Mouse (Mus musculus): Measurements from ENCODE around the gene Nhs. TPM values are rescaled to one million over a fixed set of nuclear protein-coding genes. Genes with fewer than 3 reads are reported as not detected.

The Nhs gene
- polyA plus RNA-seq, 1 experiment: 0.13 TPM

DNA sequence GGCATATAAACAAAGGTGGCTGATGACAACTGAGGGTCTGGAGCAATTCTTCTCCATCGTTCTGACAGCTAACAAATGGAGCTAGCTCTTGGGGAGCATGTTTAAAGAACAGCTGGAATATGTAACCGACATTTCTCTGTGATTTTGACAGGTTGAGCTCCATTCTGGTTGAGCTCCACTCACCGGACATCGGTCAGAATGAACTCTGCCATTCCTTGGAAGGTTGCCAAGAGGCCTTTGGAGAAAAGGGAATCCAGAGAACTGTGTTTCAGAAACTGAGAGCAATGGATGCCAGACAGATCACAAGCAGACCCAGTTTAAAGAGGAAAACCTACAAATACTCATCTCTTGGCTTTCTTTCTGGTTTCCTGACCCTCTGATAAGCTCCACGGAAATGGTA lies 46.3 kb downstream of the Nhs start:
- H3K79me3 ChIP-seq (ENCODE audit: low read depth): no peaks in the 10 kb centered on the region
- H3K36me3 ChIP-seq (ENCODE audit: control insufficient read depth, insufficient read depth): no peaks in the 10 kb centered on the region
- H3K27me3 ChIP-seq (ENCODE audit: control insufficient read depth, insufficient read depth, insufficient read length): no peaks in the 10 kb centered on the region
- no peak overlapping the region for H3ac ChIP-seq (ENCODE audit: control insufficient read depth, insufficient read length, low read depth)
- no peak for TF ChIP-seq MYOG (IDR thresholded peaks at IDR 0.05; ENCODE audit: control insufficient read depth, extremely low read depth, insufficient read length)
- TF ChIP-seq FOSL1 (IDR thresholded peaks at IDR 0.05; ENCODE audit: insufficient read depth, low read length, poor library complexity, severe bottlenecking): no peak
- no peak for TF ChIP-seq CEBPB (IDR thresholded peaks at IDR 0.05; ENCODE audit: low read depth)
- no peak for TF ChIP-seq MAX (IDR thresholded peaks at IDR 0.05)
- TF ChIP-seq CTCF (IDR thresholded peaks at IDR 0.05; ENCODE audit: control insufficient read depth, insufficient read depth, insufficient read length): no peak
- no peak for TF ChIP-seq MYOD1 (IDR thresholded peaks at IDR 0.05; ENCODE audit: control insufficient read depth, insufficient read length, low read depth)
- no peak for TF ChIP-seq USF1 (IDR thresholded peaks at IDR 0.05; ENCODE audit: low read depth)
- no peak overlapping the region for H3K4me3 ChIP-seq (ENCODE audit: insufficient read depth, poor library complexity, severe bottlenecking)
- no peaks in the 10 kb centered on the region for H3K79me2 ChIP-seq (ENCODE audit: control insufficient read depth, insufficient read depth)

DNA sequence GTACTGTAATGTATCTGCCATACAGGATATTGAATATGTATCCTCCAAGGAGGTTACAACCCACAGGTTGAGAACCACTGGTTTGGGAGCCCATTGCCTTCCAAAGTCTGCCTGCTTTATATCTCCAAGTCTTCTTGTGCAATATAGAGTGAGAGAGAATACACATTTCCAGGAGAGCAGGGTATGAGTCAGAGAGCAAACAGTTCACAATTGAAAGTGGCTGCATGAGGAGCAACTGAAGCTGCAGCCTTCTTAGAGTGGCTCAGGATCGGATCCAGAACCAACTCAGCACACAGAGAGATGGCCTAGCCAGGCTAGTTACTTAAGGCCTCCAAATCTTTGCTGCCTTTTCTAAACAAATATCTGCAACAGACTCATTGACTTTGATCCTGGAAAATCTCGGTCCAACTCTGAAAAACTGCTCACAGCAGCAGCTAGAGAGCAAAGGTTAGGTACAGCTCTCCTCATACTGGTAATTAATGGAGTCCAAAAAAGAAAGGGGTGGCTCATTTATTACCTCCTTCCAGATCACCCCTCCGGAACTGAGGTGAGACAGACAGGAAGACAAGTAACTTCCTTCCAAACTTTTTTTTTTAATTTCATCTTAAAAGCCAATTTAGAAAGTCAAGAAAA lies 56.6 kb downstream of the Nhs start:
- Histone ChIP-seq H3K79me3 (ENCODE audit: low read depth) (no peaks in the 10 kb centered on the region), H3K4me3 (ENCODE audit: insufficient read depth, poor library complexity, severe bottlenecking) (no peak overlapping the region), H3K79me2 (ENCODE audit: control insufficient read depth, insufficient read depth) (no peaks in the 10 kb centered on the region), H3K27me3 (ENCODE audit: control insufficient read depth, insufficient read depth, insufficient read length) (no peaks in the 10 kb centered on the region), H3ac (ENCODE audit: control insufficient read depth, insufficient read length, low read depth) (no peak overlapping the region), H3K36me3 (ENCODE audit: control insufficient read depth, insufficient read depth) (no peaks in the 10 kb centered on the region)
- TF ChIP-seq MYOG (IDR thresholded peaks at IDR 0.05; ENCODE audit: control insufficient read depth, extremely low read depth, insufficient read length) (no peak), MAX (IDR thresholded peaks at IDR 0.05) (no peak), USF1 (IDR thresholded peaks at IDR 0.05; ENCODE audit: low read depth) (no peak), CTCF (IDR thresholded peaks at IDR 0.05; ENCODE audit: control insufficient read depth, insufficient read depth, insufficient read length) (no peak), CEBPB (IDR thresholded peaks at IDR 0.05; ENCODE audit: low read depth) (no peak), MYOD1 (IDR thresholded peaks at IDR 0.05; ENCODE audit: control insufficient read depth, insufficient read length, low read depth) (no peak), FOSL1 (IDR thresholded peaks at IDR 0.05; ENCODE audit: insufficient read depth, low read length, poor library complexity, severe bottlenecking) (no peak)

DNA sequence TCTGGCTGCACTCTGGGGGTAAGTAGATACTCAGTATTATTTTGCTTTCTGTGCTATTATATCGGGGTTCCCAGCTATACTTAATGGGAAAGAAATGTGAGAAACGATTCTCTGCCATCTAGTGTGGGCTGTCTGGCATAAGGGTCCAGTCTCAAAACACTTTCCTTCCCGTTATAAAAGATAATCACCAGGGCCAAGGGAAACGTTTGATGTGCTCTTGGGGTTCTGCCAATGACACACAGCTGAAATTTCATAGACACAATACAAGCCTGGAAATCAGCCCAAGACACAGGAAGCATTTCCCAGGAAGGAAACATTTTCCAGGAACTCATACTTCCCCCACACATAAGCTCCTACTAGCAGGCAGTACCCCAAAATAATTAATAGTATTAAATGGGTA lies 61.2 kb downstream of the Nhs start:
- Histone ChIP-seq H3K79me2 (ENCODE audit: control insufficient read depth, insufficient read depth) (no peaks in the 10 kb centered on the region), H3ac (ENCODE audit: control insufficient read depth, insufficient read length, low read depth) (no peak overlapping the region), H3K79me3 (ENCODE audit: low read depth) (no peaks in the 10 kb centered on the region), H3K4me3 (ENCODE audit: insufficient read depth, poor library complexity, severe bottlenecking) (no peak overlapping the region), H3K36me3 (ENCODE audit: control insufficient read depth, insufficient read depth) (no peaks in the 10 kb centered on the region), H3K27me3 (ENCODE audit: control insufficient read depth, insufficient read depth, insufficient read length) (no peaks in the 10 kb centered on the region)
- TF ChIP-seq MAX (IDR thresholded peaks at IDR 0.05) (no peak), CTCF (IDR thresholded peaks at IDR 0.05; ENCODE audit: control insufficient read depth, insufficient read depth, insufficient read length) (no peak), MYOG (IDR thresholded peaks at IDR 0.05; ENCODE audit: control insufficient read depth, extremely low read depth, insufficient read length) (no peak), FOSL1 (IDR thresholded peaks at IDR 0.05; ENCODE audit: insufficient read depth, low read length, poor library complexity, severe bottlenecking) (no peak), CEBPB (IDR thresholded peaks at IDR 0.05; ENCODE audit: low read depth) (no peak), MYOD1 (IDR thresholded peaks at IDR 0.05; ENCODE audit: control insufficient read depth, insufficient read length, low read depth) (no peak), USF1 (IDR thresholded peaks at IDR 0.05; ENCODE audit: low read depth) (no peak)

DNA sequence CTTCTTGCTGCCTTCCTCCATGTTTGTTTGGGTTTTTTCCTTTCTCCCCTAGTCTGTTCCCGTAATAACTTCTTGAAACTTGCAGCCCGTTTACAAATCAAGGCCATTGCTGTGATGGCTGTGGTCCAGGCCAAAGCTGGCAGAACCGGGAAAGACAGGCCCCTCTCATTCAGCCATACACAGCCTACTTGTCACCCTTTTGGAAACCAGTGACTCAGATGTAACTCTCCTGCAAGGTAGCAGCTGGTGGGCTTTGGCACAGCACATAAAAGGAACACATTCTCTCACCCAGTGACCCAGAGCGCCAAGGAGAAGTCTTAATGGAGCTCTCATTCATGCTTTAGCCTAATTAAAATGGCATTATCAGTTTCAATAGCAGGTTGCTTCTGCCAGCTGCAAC lies 72.2 kb downstream of the Nhs start:
- no peaks in the 10 kb centered on the region for H3K27me3 ChIP-seq (ENCODE audit: control insufficient read depth, insufficient read depth, insufficient read length)
- no peaks in the 10 kb centered on the region for H3K79me3 ChIP-seq (ENCODE audit: low read depth)
- no peaks in the 10 kb centered on the region for H3K36me3 ChIP-seq (ENCODE audit: control insufficient read depth, insufficient read depth)
- H3K4me3 ChIP-seq (ENCODE audit: insufficient read depth, poor library complexity, severe bottlenecking): no peak overlapping the region
- no peaks in the 10 kb centered on the region for H3K79me2 ChIP-seq (ENCODE audit: control insufficient read depth, insufficient read depth)
- no peak overlapping the region for H3ac ChIP-seq (ENCODE audit: control insufficient read depth, insufficient read length, low read depth)
- TF ChIP-seq MYOG (IDR thresholded peaks at IDR 0.05; ENCODE audit: control insufficient read depth, extremely low read depth, insufficient read length): no peak
- TF ChIP-seq USF1 (IDR thresholded peaks at IDR 0.05; ENCODE audit: low read depth): no peak
- TF ChIP-seq CEBPB (IDR thresholded peaks at IDR 0.05; ENCODE audit: low read depth): no peak
- no peak for TF ChIP-seq FOSL1 (IDR thresholded peaks at IDR 0.05; ENCODE audit: insufficient read depth, low read length, poor library complexity, severe bottlenecking)
- TF ChIP-seq MYOD1 (IDR thresholded peaks at IDR 0.05; ENCODE audit: control insufficient read depth, insufficient read length, low read depth): no peak
- TF ChIP-seq MAX (IDR thresholded peaks at IDR 0.05): no peak
- no peak for TF ChIP-seq CTCF (IDR thresholded peaks at IDR 0.05; ENCODE audit: control insufficient read depth, insufficient read depth, insufficient read length)

DNA sequence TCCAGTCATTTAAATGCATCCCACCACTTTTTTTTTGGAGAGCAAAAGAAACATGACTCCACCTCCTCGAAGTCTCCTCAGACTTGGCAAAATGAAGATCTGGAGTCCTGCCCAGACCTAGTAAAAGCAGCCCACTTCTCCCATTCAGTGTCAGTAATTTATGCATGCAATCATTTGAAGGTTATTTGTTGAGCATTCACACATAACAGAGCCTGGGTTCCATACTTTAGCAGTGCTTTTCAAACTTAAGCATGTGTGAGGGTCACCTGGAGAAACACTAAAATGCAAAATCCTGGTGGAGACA lies 73.7 kb downstream of the Nhs start:
- no peaks in the 10 kb centered on the region for H3K36me3 ChIP-seq (ENCODE audit: control insufficient read depth, insufficient read depth)
- H3K27me3 ChIP-seq (ENCODE audit: control insufficient read depth, insufficient read depth, insufficient read length): no peaks in the 10 kb centered on the region
- H3K4me3 ChIP-seq (ENCODE audit: insufficient read depth, poor library complexity, severe bottlenecking): no peak overlapping the region
- H3ac ChIP-seq (ENCODE audit: control insufficient read depth, insufficient read length, low read depth): no peak overlapping the region
- no peaks in the 10 kb centered on the region for H3K79me2 ChIP-seq (ENCODE audit: control insufficient read depth, insufficient read depth)
- no peaks in the 10 kb centered on the region for H3K79me3 ChIP-seq (ENCODE audit: low read depth)
- no peak for TF ChIP-seq MYOG (IDR thresholded peaks at IDR 0.05; ENCODE audit: control insufficient read depth, extremely low read depth, insufficient read length)
